Mouse (Mus musculus): Measurements from ENCODE around the gene Tpd52l1. TPM values are rescaled to one million over a fixed set of nuclear protein-coding genes. Genes with fewer than 3 reads are reported as not detected.
"Not testable (repeated sequence)": the region's sequence is repeated elsewhere in the genome, so short reads cannot be mapped to it uniquely, and the experiment has no call there.

Tpd52l1 gene
- total and polyA plus RNA-seq, 2 experiments from 2014 or later, result 34.2 to 53.1 TPM

DNA sequence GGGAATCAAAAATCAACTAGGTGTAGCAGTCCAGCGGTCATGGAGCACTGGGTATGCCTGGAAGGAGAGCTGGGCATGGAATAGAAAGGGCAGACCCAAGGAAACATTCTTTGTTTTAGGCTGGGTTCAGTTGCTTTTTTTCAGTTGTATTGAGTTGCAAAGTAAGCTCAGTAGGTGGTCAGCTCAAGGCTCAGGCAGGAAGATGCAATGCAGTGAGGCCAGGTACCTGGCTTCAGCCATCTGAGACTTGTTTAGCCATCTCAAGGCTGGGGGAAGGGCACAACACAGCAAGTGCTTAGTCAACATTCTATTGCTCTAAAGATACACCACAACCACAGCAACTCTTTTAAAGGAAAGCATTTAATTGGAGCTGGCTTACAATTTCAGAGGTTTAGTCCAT lies 11.0 kb upstream of the Tpd52l1 start:
- H3K4me1 ChIP-seq (ENCODE audit: insufficient read depth), result no peaks in the 10 kb centered on the region
- H3K36me3 ChIP-seq (ENCODE audit: insufficient read depth), result no peaks in the 10 kb centered on the region
- H3K27ac ChIP-seq (ENCODE audit: low read depth, low read length), result no peak overlapping the region
- no peaks in the 10 kb centered on the region for H3K27me3 ChIP-seq (ENCODE audit: insufficient read depth, low read length)
- no peak for TF ChIP-seq CTCF (IDR thresholded peaks at IDR 0.05; ENCODE audit: low read depth)
- H3K9ac ChIP-seq, result no peak overlapping the region
- H3K4me3 ChIP-seq (ENCODE audit: low read depth, low read length), result no peak overlapping the region
- no peaks in the 10 kb centered on the region for H3K9me3 ChIP-seq (ENCODE audit: low read length)
- no peak overlapping the region for H3K4me2 ChIP-seq (ENCODE audit: low read depth)
- no peak for DNase-seq
- ATAC-seq, result no peak
- 43% methylated on average over 1 of the region's 1 CpGs for WGBS

DNA sequence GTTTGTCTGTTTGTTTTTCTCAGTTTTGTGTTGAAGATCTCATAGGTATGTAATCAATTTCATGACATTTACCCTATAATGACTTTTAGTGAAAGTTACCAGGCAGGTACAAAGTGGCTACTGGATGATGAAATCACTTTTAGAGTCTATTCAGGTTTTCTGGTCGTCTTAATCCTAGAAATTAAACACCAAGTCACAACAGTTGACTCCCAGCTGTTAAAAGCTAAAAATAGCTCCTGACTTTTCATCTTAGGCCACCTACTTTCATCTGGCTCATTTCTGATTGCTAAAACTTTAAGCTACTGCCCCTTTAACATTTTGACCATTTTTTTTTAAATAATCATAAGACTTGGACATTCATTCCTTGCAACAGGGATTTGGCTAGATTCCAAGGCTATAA lies 1.3 kb upstream of the Tpd52l1 start:
- H3K27ac ChIP-seq (ENCODE audit: low read depth, low read length), result no peak overlapping the region
- WGBS, result 44% methylated on average over 1 of the region's 1 CpGs
- TF ChIP-seq CTCF (IDR thresholded peaks at IDR 0.05; ENCODE audit: low read depth), result no peak
- H3K9ac ChIP-seq, result no peak overlapping the region
- no peaks in the 10 kb centered on the region for H3K9me3 ChIP-seq (ENCODE audit: low read length)
- ATAC-seq (no peak), DNase-seq (no peak)
- no peaks in the 10 kb centered on the region for H3K36me3 ChIP-seq (ENCODE audit: insufficient read depth)
- H3K27me3 ChIP-seq (ENCODE audit: insufficient read depth, low read length), result no peaks in the 10 kb centered on the region
- no peaks in the 10 kb centered on the region for H3K4me1 ChIP-seq (ENCODE audit: insufficient read depth)
- H3K4me3 ChIP-seq (ENCODE audit: low read depth, low read length), result no peak overlapping the region
- H3K4me2 ChIP-seq (ENCODE audit: low read depth), result no peak overlapping the region

DNA sequence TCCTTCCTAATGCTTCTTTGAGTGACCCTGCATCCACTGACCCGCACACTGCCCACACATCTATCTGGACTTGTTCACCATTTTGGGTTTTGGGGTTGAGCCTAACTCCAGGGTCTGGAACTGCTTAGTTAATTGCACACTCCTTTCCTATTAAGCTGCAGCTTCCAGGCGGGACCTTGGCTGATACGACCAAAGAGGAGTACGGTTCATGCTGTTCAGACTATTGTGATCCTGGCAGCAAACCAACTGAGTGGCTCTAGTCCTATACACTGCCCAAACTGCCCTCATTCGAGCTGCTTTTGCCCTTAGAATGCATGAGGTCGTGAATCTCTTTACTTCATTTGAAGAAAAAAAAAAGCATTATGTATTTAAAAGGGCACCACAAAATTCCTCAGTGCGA lies 1.6 kb downstream of the Tpd52l1 start:
- TF ChIP-seq CTCF (IDR thresholded peaks at IDR 0.05; ENCODE audit: low read depth), result no peak
- Histone ChIP-seq H3K4me2 (ENCODE audit: low read depth) (no peak overlapping the region), H3K4me1 (ENCODE audit: insufficient read depth) (no peaks in the 10 kb centered on the region), H3K4me3 (ENCODE audit: low read depth, low read length) (no peak overlapping the region), H3K9me3 (ENCODE audit: low read length) (no peaks in the 10 kb centered on the region), H3K36me3 (ENCODE audit: insufficient read depth) (no peaks in the 10 kb centered on the region), H3K27me3 (ENCODE audit: insufficient read depth, low read length) (no peaks in the 10 kb centered on the region), H3K9ac (no peak overlapping the region), H3K27ac (ENCODE audit: low read depth, low read length) (no peak overlapping the region)
- WGBS, result 47% methylated on average over 7 of the region's 7 CpGs
- ATAC-seq (no peak), DNase-seq (no peak)

DNA sequence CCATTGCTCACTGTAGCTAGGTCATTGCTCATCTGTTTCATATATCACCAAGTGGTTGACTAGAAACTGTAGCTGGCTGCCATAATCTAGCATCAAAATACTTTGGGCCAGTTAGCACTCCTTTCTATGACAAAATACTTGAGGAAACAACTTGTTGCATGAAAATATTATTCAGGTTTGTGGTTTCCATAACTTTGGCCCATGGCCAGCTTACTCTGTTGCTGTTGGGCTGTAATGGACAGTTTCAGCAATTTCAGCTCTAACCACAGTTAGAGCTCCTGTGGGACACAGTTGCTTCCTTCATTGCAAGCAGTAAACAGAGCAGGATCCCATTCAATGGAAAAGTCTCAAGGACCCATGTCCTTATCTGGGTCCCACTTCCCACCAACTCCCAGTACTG lies 4.3 kb downstream of the Tpd52l1 start:
- no peak overlapping the region for H3K4me3 ChIP-seq (ENCODE audit: low read depth, low read length)
- H3K36me3 ChIP-seq (ENCODE audit: insufficient read depth), result no peaks in the 10 kb centered on the region
- ATAC-seq, result no peak
- no peak for TF ChIP-seq CTCF (IDR thresholded peaks at IDR 0.05; ENCODE audit: low read depth)
- no peaks in the 10 kb centered on the region for H3K9me3 ChIP-seq (ENCODE audit: low read length)
- no peaks in the 10 kb centered on the region for H3K27me3 ChIP-seq (ENCODE audit: insufficient read depth, low read length)
- H3K4me1 ChIP-seq (ENCODE audit: insufficient read depth), result no peaks in the 10 kb centered on the region
- H3K9ac ChIP-seq, result no peak overlapping the region
- no peak overlapping the region for H3K4me2 ChIP-seq (ENCODE audit: low read depth)
- no peak overlapping the region for H3K27ac ChIP-seq (ENCODE audit: low read depth, low read length)
- no peak for DNase-seq

DNA sequence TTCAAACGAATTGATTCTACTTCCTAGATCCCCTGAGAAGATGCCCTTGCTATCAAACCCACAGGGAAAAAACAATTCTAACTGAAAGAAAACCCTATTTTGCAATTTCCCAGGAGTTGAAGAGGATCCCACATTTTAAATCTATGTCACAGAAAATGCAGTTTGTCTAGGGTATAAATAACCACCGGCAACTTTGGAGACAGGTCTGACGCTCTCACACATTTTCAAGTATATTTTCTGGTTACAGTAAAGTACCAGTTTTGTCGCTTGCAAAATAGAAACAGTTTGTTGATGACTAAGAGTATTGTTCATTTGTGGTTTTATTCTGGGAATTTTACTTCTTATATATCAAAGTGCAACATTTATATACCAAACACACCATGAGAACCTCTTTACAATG lies 9.7 kb downstream of the Tpd52l1 start:
- 79% methylated on average over 4 of the region's 4 CpGs for WGBS
- Histone ChIP-seq H3K4me3 (ENCODE audit: low read depth, low read length) (no peak overlapping the region), H3K9me3 (ENCODE audit: low read length) (no peaks in the 10 kb centered on the region), H3K4me1 (ENCODE audit: insufficient read depth) (no peaks in the 10 kb centered on the region), H3K27me3 (ENCODE audit: insufficient read depth, low read length) (no peaks in the 10 kb centered on the region), H3K36me3 (ENCODE audit: insufficient read depth) (no peaks in the 10 kb centered on the region), H3K9ac (no peak overlapping the region), H3K4me2 (ENCODE audit: low read depth) (no peak overlapping the region), H3K27ac (ENCODE audit: low read depth, low read length) (no peak overlapping the region)
- TF ChIP-seq CTCF (IDR thresholded peaks at IDR 0.05; ENCODE audit: low read depth), result no peak
- no peak for DNase-seq
- ATAC-seq, result no peak

DNA sequence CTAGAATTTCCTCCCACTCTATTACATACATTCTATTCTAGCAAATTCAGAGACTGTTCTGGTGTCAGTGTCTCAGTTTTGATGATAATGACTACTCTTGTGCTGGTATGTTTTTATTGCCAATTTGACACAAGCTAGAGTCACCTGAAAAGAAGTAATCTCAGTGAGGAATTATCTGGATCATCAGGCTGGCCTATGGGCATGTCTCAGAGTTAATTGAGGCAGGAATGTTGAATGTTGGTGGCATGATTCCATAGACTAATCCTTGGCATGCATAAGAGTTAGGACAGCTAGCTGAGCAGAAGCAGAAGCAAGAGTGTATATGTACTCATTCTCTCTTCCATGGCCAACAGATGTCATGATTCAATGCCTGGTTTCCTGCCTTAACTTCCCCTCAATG lies 27.8 kb downstream of the Tpd52l1 start:
- H3K4me3 ChIP-seq (ENCODE audit: low read depth, low read length), result no peak overlapping the region
- no peak overlapping the region for H3K4me2 ChIP-seq (ENCODE audit: low read depth)
- ATAC-seq (no peak), DNase-seq (no peak)
- H3K27me3 ChIP-seq (ENCODE audit: insufficient read depth, low read length), result no peaks in the 10 kb centered on the region
- H3K27ac ChIP-seq (ENCODE audit: low read depth, low read length), result no peak overlapping the region
- no peaks in the 10 kb centered on the region for H3K9me3 ChIP-seq (ENCODE audit: low read length)
- no peak overlapping the region for H3K9ac ChIP-seq
- no peaks in the 10 kb centered on the region for H3K4me1 ChIP-seq (ENCODE audit: insufficient read depth)
- H3K36me3 ChIP-seq (ENCODE audit: insufficient read depth), result no peaks in the 10 kb centered on the region
- TF ChIP-seq CTCF (IDR thresholded peaks at IDR 0.05; ENCODE audit: low read depth), result no peak

DNA sequence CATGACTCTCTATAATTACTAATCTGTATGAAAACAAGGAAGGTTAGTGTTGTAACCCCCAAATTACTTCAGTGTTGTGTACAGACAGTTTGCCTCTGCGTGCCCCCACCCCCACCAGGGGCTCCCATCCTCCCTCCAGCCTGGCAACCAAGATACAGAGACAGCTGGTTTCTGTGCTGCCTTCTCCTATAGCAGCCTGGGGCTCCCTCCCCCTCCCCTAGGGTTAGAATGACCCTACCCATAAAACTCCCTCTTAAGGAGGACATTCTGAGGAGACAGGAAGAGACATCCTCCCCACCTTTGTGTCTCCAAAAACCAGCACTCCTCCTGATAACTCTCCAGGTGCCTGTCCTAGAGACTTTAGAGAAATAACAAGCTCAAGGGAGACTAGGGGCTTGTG lies 52.8 kb downstream of the Tpd52l1 start:
- DNase-seq (no peak), ATAC-seq (no peak)
- Histone ChIP-seq H3K9me3 (ENCODE audit: low read length) (no peaks in the 10 kb centered on the region), H3K4me2 (ENCODE audit: low read depth) (no peak overlapping the region), H3K4me3 (ENCODE audit: low read depth, low read length) (no peak overlapping the region), H3K9ac (no peak overlapping the region), H3K36me3 (ENCODE audit: insufficient read depth) (no peaks in the 10 kb centered on the region), H3K27ac (ENCODE audit: low read depth, low read length) (no peak overlapping the region), H3K4me1 (ENCODE audit: insufficient read depth) (no peaks in the 10 kb centered on the region), H3K27me3 (ENCODE audit: insufficient read depth, low read length) (no peaks in the 10 kb centered on the region)
- no peak for TF ChIP-seq CTCF (IDR thresholded peaks at IDR 0.05; ENCODE audit: low read depth)
- 72% methylated on average over 1 of the region's 1 CpGs for WGBS

DNA sequence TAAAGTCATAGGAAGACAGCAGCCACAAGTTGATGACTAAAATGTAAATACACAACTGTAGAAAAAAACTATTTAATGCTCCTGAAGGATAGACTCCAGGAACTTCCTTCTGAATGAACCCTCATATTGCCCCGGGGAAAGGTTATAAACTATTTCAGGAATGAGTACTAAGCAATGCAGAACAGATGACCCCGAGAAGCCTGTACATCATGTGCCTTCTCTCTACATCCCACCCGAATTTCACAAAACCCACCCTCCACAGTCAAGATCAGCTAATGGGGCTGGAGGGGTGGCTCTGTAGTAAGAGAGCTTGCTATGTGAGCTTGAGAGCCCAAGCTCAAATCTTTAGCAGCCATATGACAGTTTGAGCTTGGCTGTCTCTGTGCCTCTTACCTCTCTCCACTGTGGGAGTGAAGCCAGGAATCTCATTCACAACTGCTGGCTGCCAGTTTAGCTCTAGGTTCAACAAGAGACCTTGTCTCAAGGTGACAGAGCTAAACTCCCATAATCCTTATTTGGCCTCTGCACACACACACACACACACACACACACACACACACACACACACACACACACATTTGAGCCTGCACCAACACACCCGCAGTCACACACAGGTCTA lies 54.9 kb downstream of the Tpd52l1 start:
- H3K27ac ChIP-seq (ENCODE audit: low read depth, low read length), result no peak overlapping the region
- H3K27me3 ChIP-seq (ENCODE audit: insufficient read depth, low read length), result no peaks in the 10 kb centered on the region
- H3K4me1 ChIP-seq (ENCODE audit: insufficient read depth), result no peaks in the 10 kb centered on the region
- no peak overlapping the region for H3K4me2 ChIP-seq (ENCODE audit: low read depth)
- 90% methylated on average over 4 of the region's 4 CpGs for WGBS
- no peak overlapping the region for H3K4me3 ChIP-seq (ENCODE audit: low read depth, low read length)
- DNase-seq (no peak), ATAC-seq (no peak)
- no peak for TF ChIP-seq CTCF (IDR thresholded peaks at IDR 0.05; ENCODE audit: low read depth)
- H3K9me3 ChIP-seq (ENCODE audit: low read length), result no peaks in the 10 kb centered on the region
- no peaks in the 10 kb centered on the region for H3K36me3 ChIP-seq (ENCODE audit: insufficient read depth)
- no peak overlapping the region for H3K9ac ChIP-seq

DNA sequence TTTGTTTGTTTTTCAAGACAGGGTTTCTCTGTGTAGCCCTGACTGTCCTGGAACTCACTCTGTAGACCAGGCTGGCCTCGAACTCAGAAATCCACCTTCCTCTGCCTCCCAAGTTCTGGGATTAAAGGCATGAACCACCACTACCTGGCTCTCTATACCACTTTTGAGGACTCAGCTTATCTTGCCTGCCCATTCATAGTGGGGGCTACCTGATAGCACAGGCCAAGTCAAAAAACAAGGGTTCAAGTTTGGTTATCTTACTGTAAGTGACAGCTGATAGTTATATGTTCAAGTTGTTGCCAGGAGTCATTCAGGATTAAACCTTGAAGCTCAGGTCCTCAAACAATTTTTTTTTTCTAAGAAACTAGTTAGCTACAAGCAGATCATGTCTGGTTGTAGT lies 57.2 kb downstream of the Tpd52l1 start:
- not testable (repeated sequence) for H3K36me3 ChIP-seq (ENCODE audit: insufficient read depth); H3K27me3 ChIP-seq (ENCODE audit: insufficient read depth, low read length); H3K4me3 ChIP-seq (ENCODE audit: low read depth, low read length); DNase-seq; H3K4me1 ChIP-seq (ENCODE audit: insufficient read depth); H3K27ac ChIP-seq (ENCODE audit: low read depth, low read length); H3K4me2 ChIP-seq (ENCODE audit: low read depth); ATAC-seq; H3K9me3 ChIP-seq (ENCODE audit: low read length); H3K9ac ChIP-seq
- WGBS, result 88% methylated on average over 1 of the region's 1 CpGs

All from forebrain, postnatal 0 days (tissue).